Mouse (Mus musculus) olfactory bulb, adult 2 months (tissue): Measurements from ENCODE around the gene Zc3h18.

Experiments
- CTCF ChIP-seq: fragments of 200-500 bp; IDR thresholded peaks from 2 replicates; pipeline ENCODE4 v1.5.1; 2012; ENCODE audit warnings: low read depth, mild to moderate bottlenecking, low read length, moderate library complexity; ENCODE audit not compliant: insufficient read depth
- POLR2A ChIP-seq: fragments of 200-500 bp; IDR thresholded peaks from 2 replicates; pipeline ENCODE4 v1.6.1; 2012; ENCODE audit warnings: mild to moderate bottlenecking, low read depth, low read length, moderate library complexity; ENCODE audit not compliant: insufficient read depth

- TF ChIP-seq CTCF = no peak
- TF ChIP-seq POLR2A = no peak
Measured at GRCm38 (mm10) chr8:122433269-122433905, 57.0 kb downstream of the Zc3h18 start.
